Mouse (Mus musculus): Measurements from ENCODE around the gene Tlr9. TPM values are rescaled to one million over a fixed set of nuclear protein-coding genes. Genes with fewer than 3 reads are reported as not detected.

Gene Tlr9
- polyA plus RNA-seq, 1 experiment from 2014 or later: 27.8 TPM

GRCm38 (mm10) chr9:106211680-106212593, 10.5 kb upstream of the Tlr9 start:
- peaks cover 48% of the 10 kb centered on the region for H3K79me2 ChIP-seq (ENCODE audit: inconsistent target)
- H3K36me3 ChIP-seq (ENCODE audit: inconsistent target): peaks cover 52% of the 10 kb centered on the region
- H3K27ac ChIP-seq: no peak overlapping the region
- no peak overlapping the region for H3K4me3 ChIP-seq (ENCODE audit: inconsistent target)
- WGBS (ENCODE audit: missing documents): 49% methylated on average over 37 of the region's 37 CpGs

GRCm38 (mm10) chr9:106212594-106212981, 9.8 kb upstream of the Tlr9 start:
- 96% methylated on average over 12 of the region's 12 CpGs for WGBS (ENCODE audit: missing documents)
- Histone ChIP-seq H3K36me3 (ENCODE audit: inconsistent target) (peaks cover 50% of the 10 kb centered on the region), H3K79me2 (ENCODE audit: inconsistent target) (peaks cover 42% of the 10 kb centered on the region), H3K4me3 (ENCODE audit: inconsistent target) (no peak overlapping the region), H3K27ac (no peak overlapping the region)

- no peak overlapping the region for H3K4me3 ChIP-seq (ENCODE audit: inconsistent target)
- peaks cover 13% of the 10 kb centered on the region; the same call in 1 of the 2 replicates for H3K79me2 ChIP-seq (ENCODE audit: inconsistent target)
- H3K27ac ChIP-seq: no peak overlapping the region
- H3K36me3 ChIP-seq (ENCODE audit: inconsistent target): peaks cover 33% of the 10 kb centered on the region
- 67% methylated on average over 6 of the region's 6 CpGs for WGBS (ENCODE audit: missing documents)
These were observed 6.9 kb upstream of the Tlr9 start for GRCm38 (mm10) chr9:106215341-106216125.

- H3K4me3 ChIP-seq (ENCODE audit: inconsistent target): no peak overlapping the region
- no peaks in the 10 kb centered on the region; the same call in 1 of the 2 replicates for H3K79me2 ChIP-seq (ENCODE audit: inconsistent target)
- no peak overlapping the region for H3K27ac ChIP-seq
- 99% methylated on average over 6 of the region's 7 CpGs for WGBS (ENCODE audit: missing documents)
- H3K36me3 ChIP-seq (ENCODE audit: inconsistent target): peaks cover 33% of the 10 kb centered on the region
These were observed 5.4 kb upstream of the Tlr9 start for GRCm38 (mm10) chr9:106216971-106217370.

- Histone ChIP-seq H3K36me3 (ENCODE audit: inconsistent target) (peaks cover 17% of the 10 kb centered on the region; the same call in 1 of the 2 replicates), H3K79me2 (ENCODE audit: inconsistent target) (peaks cover 34% of the 10 kb centered on the region; the same call in 1 of the 2 replicates), H3K4me3 (ENCODE audit: inconsistent target) (no peak overlapping the region), H3K27ac (no peak overlapping the region)
- 82% methylated on average over 8 of the region's 8 CpGs for WGBS (ENCODE audit: missing documents)
These were observed 1.4 kb upstream of the Tlr9 start for GRCm38 (mm10) chr9:106220894-106221523.

- H3K4me3 ChIP-seq (ENCODE audit: inconsistent target): peak overlapping the region; percentile 25; the same call in 1 of the 2 replicates
- peak overlapping the region; percentile 79 for H3K27ac ChIP-seq
- H3K36me3 ChIP-seq (ENCODE audit: inconsistent target): peaks cover 23% of the 10 kb centered on the region; the same call in 1 of the 2 replicates
- peaks cover 54% of the 10 kb centered on the region; the same call in 1 of the 2 replicates for H3K79me2 ChIP-seq (ENCODE audit: inconsistent target)
- 31% methylated on average over 4 of the region's 4 CpGs for whole genome bisulfite sequencing (ENCODE audit: missing documents)
These were observed 596 bp downstream of the Tlr9 start for GRCm38 (mm10) chr9:106222994-106223393.

- 74% methylated on average over 23 of the region's 24 CpGs for WGBS (ENCODE audit: missing documents)
- H3K79me2 ChIP-seq (ENCODE audit: inconsistent target): peaks cover 57% of the 10 kb centered on the region; the same call in 1 of the 2 replicates
- no peak overlapping the region for H3K27ac ChIP-seq
- H3K4me3 ChIP-seq (ENCODE audit: inconsistent target): no peak overlapping the region
- H3K36me3 ChIP-seq (ENCODE audit: inconsistent target): peaks cover 28% of the 10 kb centered on the region; the same call in 1 of the 2 replicates
These were observed 3.2 kb downstream of the Tlr9 start for GRCm38 (mm10) chr9:106225469-106226150.

- Histone ChIP-seq H3K4me3 (ENCODE audit: inconsistent target) (no peak overlapping the region), H3K79me2 (ENCODE audit: inconsistent target) (peaks cover 57% of the 10 kb centered on the region; the same call in 1 of the 2 replicates), H3K36me3 (ENCODE audit: inconsistent target) (peaks cover 28% of the 10 kb centered on the region; the same call in 1 of the 2 replicates), H3K27ac (no peak overlapping the region)
- 14% methylated on average over 34 of the region's 34 CpGs for WGBS (ENCODE audit: missing documents)
These were observed 3.8 kb downstream of the Tlr9 start for GRCm38 (mm10) chr9:106226151-106226682.

- Histone ChIP-seq H3K36me3 (ENCODE audit: inconsistent target) (peaks cover 30% of the 10 kb centered on the region; the same call in 1 of the 2 replicates), H3K79me2 (ENCODE audit: inconsistent target) (peaks cover 53% of the 10 kb centered on the region; the same call in 1 of the 2 replicates), H3K27ac (no peak overlapping the region), H3K4me3 (ENCODE audit: inconsistent target) (no peak overlapping the region)
- 95% methylated on average over 8 of the region's 8 CpGs for WGBS (ENCODE audit: missing documents)
These were observed 5.5 kb downstream of the Tlr9 start for GRCm38 (mm10) chr9:106227790-106228429.

- Histone ChIP-seq H3K27ac (peak overlapping the region; percentile 87), H3K79me2 (ENCODE audit: inconsistent target) (peaks cover 31% of the 10 kb centered on the region; the same call in 1 of the 2 replicates), H3K4me3 (ENCODE audit: inconsistent target) (no peak overlapping the region), H3K36me3 (ENCODE audit: inconsistent target) (peaks cover 34% of the 10 kb centered on the region)
- WGBS (ENCODE audit: missing documents): 15% methylated on average over 9 of the region's 9 CpGs
These were observed 7.8 kb downstream of the Tlr9 start for GRCm38 (mm10) chr9:106230051-106230733.

- Histone ChIP-seq H3K4me3 (ENCODE audit: inconsistent target) (no peak overlapping the region), H3K79me2 (ENCODE audit: inconsistent target) (peaks cover 25% of the 10 kb centered on the region; the same call in 1 of the 2 replicates), H3K36me3 (ENCODE audit: inconsistent target) (peaks cover 39% of the 10 kb centered on the region), H3K27ac (peak overlapping the region; percentile 87)
- 17% methylated on average over 3 of the region's 3 CpGs for WGBS (ENCODE audit: missing documents)
These were observed 8.3 kb downstream of the Tlr9 start for GRCm38 (mm10) chr9:106230734-106231106.

- 64% methylated on average over 5 of the region's 7 CpGs for WGBS (ENCODE audit: missing documents)
- Histone ChIP-seq H3K4me3 (ENCODE audit: inconsistent target) (no peak overlapping the region), H3K79me2 (ENCODE audit: inconsistent target) (peaks cover 20% of the 10 kb centered on the region; the same call in 1 of the 2 replicates), H3K27ac (peak overlapping the region; percentile 87), H3K36me3 (ENCODE audit: inconsistent target) (peaks cover 44% of the 10 kb centered on the region)
These were observed 8.8 kb downstream of the Tlr9 start for GRCm38 (mm10) chr9:106231220-106231619.

Data from macrophage (primary cell).